Mouse (Mus musculus) embryo, embryonic 10.5 days (tissue): ENCODE results near the gene C2cd2l.
"Not testable (repeated sequence)": the region's sequence is repeated elsewhere in the genome, so short reads cannot be mapped to it uniquely, and the experiment has no call there.

Experiments
- DNase-seq: peaks from one replicate; pipeline ENCODE4 v3.0.0-alpha.2; 2015; ENCODE audit warnings: low spot score

Gene C2cd2l

GRCm38 (mm10) chr9:44336093-44336406 lies 16.0 kb upstream of the C2cd2l start:
- DNase-seq, result no peak

- peak; percentile 58 for DNase-seq
Observed at GRCm38 (mm10) chr9:44335331-44336092, 15.4 kb upstream of the C2cd2l start.

GRCm38 (mm10) chr9:44334396-44335330 lies 14.6 kb upstream of the C2cd2l start, which contains the start of gene H2afx:
Gene H2afx, plus strand, starts transcription at chr9:44334694.
- peak; percentile 100 for DNase-seq

- DNase-seq, result no peak
Observed at GRCm38 (mm10) chr9:44332918-44333638, 13.0 kb upstream of the C2cd2l start.

- DNase-seq, result no peak
Observed at GRCm38 (mm10) chr9:44330736-44331135, 10.7 kb upstream of the C2cd2l start.

- no peak for DNase-seq
Observed at GRCm38 (mm10) chr9:44327926-44328325, 7.8 kb upstream of the C2cd2l start.

GRCm38 (mm10) chr9:44327064-44327711 lies 7.1 kb upstream of the C2cd2l start:
- DNase-seq, result peak; percentile 81

- peak; percentile 90 for DNase-seq
Observed at GRCm38 (mm10) chr9:44326371-44327063, 6.4 kb upstream of the C2cd2l start.

- no peak for DNase-seq
Observed at GRCm38 (mm10) chr9:44325768-44326370, 5.8 kb upstream of the C2cd2l start, which contains the start of gene Dpagt1. Gene Dpagt1, plus strand, starts transcription at chr9:44326019.

GRCm38 (mm10) chr9:44325032-44325767 lies 5.1 kb upstream of the C2cd2l start:
- DNase-seq, result not testable (repeated sequence)

GRCm38 (mm10) chr9:44324147-44324546 lies 4.1 kb upstream of the C2cd2l start:
- DNase-seq, result no peak

- DNase-seq, result not testable (repeated sequence)
Observed at GRCm38 (mm10) chr9:44323656-44324055, 3.6 kb upstream of the C2cd2l start.

GRCm38 (mm10) chr9:44320799-44321133 lies 681 bp upstream of the C2cd2l start:
- no peak for DNase-seq

GRCm38 (mm10) chr9:44319105-44319886 lies 789 bp downstream of the C2cd2l start:
- no peak for DNase-seq

- no peak for DNase-seq
Observed at GRCm38 (mm10) chr9:44318826-44319095, 1.3 kb downstream of the C2cd2l start.

GRCm38 (mm10) chr9:44318076-44318825 lies 1.8 kb downstream of the C2cd2l start:
- DNase-seq, result no peak

GRCm38 (mm10) chr9:44317452-44317851 lies 2.6 kb downstream of the C2cd2l start:
- no peak for DNase-seq

GRCm38 (mm10) chr9:44314910-44315309 lies 5.2 kb downstream of the C2cd2l start:
- DNase-seq, result no peak

GRCm38 (mm10) chr9:44314257-44314547 lies 5.9 kb downstream of the C2cd2l start:
- DNase-seq, result no peak
